ENCODE assay signal across 11 mouse cellular contexts in the genomic region with DNA sequence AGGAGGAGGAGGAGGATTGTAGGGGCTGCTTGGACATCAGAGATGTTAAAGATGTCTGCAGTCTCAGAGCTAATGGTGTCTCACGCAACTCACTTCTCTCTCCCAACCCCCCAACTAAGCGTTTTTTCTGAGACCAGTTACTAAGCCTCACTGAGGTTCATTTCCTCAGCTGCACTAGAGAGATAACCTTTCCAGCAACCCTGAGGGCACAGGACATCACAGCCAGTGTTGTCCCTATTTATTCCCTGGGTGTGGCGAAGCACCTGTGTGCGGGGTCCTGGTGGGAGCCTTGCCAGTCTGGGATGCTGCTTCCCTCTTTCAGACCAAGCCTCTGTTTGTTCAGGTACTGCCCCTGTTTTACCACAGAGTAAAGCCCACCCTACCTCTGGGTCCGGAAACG. TPM values are rescaled to one million over a fixed set of nuclear protein-coding genes. Genes with fewer than 3 reads are reported as not detected.
DNase-seq lines count a peak whose midpoint lies in the region; ATAC-seq and TF ChIP-seq lines count a peak whose summit lies in the region.
"Had no signal": no experiment of that assay in that cellular context is flagged by ENCODE, and none has a peak within 500 bp of the region (broad histone marks: within the 10 kb centered on the region; RNA-seq: fewer than 3 reads in every experiment).

No protein-coding gene starts in this region.

- no peak overlapping the region for H3K9ac ChIP-seq in kidney, embryonic 14.5 days (ENCODE audit: low read depth, low read length)
- H3K9ac ChIP-seq in midbrain, embryonic 15.5 days, result no peak overlapping the region
- no peak overlapping the region for H3K9ac ChIP-seq in midbrain, postnatal 0 days (replicated peaks; ENCODE audit: low read length, poor library complexity, severe bottlenecking)
- no peak overlapping the region for H3K9ac ChIP-seq in stomach, postnatal 0 days (ENCODE audit: low read length)
- H3K9ac ChIP-seq: lung, embryonic 14.5 days had no signal

- H3K27me3 ChIP-seq in kidney, embryonic 14.5 days (ENCODE audit: control insufficient read depth, insufficient read depth, low read length), result no peaks in the 10 kb centered on the region
- H3K27me3 ChIP-seq in midbrain, embryonic 15.5 days (replicated peaks), result no peaks in the 10 kb centered on the region
- no peaks in the 10 kb centered on the region for H3K27me3 ChIP-seq in midbrain, postnatal 0 days (ENCODE audit: insufficient read depth, low read length)
- no peaks in the 10 kb centered on the region for H3K27me3 ChIP-seq in stomach, postnatal 0 days (ENCODE audit: control insufficient read depth, insufficient read depth, low read length)

- 62% methylated on average over 6 of the region's 6 CpGs for WGBS in kidney, embryonic 14.5 days
- WGBS in midbrain, embryonic 15.5 days, result 68% methylated on average over 6 of the region's 6 CpGs
- WGBS in midbrain, postnatal 0 days, result 61% methylated on average over 6 of the region's 6 CpGs
- 45% methylated on average over 6 of the region's 6 CpGs for WGBS in stomach, postnatal 0 days

- H3K9me3 ChIP-seq in kidney, embryonic 14.5 days (ENCODE audit: control insufficient read depth, low read length), result no peaks in the 10 kb centered on the region
- no peaks in the 10 kb centered on the region for H3K9me3 ChIP-seq in midbrain, embryonic 15.5 days
- H3K9me3 ChIP-seq in midbrain, postnatal 0 days (ENCODE audit: low read length), result no peaks in the 10 kb centered on the region
- no peaks in the 10 kb centered on the region for H3K9me3 ChIP-seq in stomach, postnatal 0 days (ENCODE audit: control insufficient read depth, low read length)

- no peak for ATAC-seq in kidney, embryonic 14.5 days (ENCODE audit: low FRiP score, low TSS enrichment)
- peak; percentile 24; the same call in 1 of the 2 replicates for ATAC-seq in midbrain, embryonic 15.5 days (replicated peaks)
- ATAC-seq in midbrain, postnatal 0 days (ENCODE audit: low FRiP score), result no peak
- ATAC-seq in stomach, postnatal 0 days (ENCODE audit: low FRiP score, low TSS enrichment), result no peak

- H3K27ac ChIP-seq in kidney, embryonic 14.5 days (ENCODE audit: low read depth, low read length), result 0 out of 2 replicates have a peak overlapping the region, but pooled peaks have one; percentile 37
- H3K27ac ChIP-seq in midbrain, embryonic 15.5 days, result no peak overlapping the region
- no peak overlapping the region for H3K27ac ChIP-seq in midbrain, postnatal 0 days (ENCODE audit: low read depth, low read length)
- peak overlapping the region; percentile 80 for H3K27ac ChIP-seq in stomach, postnatal 0 days (replicated peaks)

- no peak overlapping the region for H3K4me3 ChIP-seq in kidney, embryonic 14.5 days (ENCODE audit: low read length)
- H3K4me3 ChIP-seq in midbrain, embryonic 15.5 days, result no peak overlapping the region
- no peak overlapping the region for H3K4me3 ChIP-seq in midbrain, postnatal 0 days (ENCODE audit: low read depth, low read length)
- H3K4me3 ChIP-seq in stomach, postnatal 0 days (ENCODE audit: low read depth, low read length), result no peak overlapping the region

- H3K4me2 ChIP-seq in kidney, embryonic 14.5 days (replicated peaks; ENCODE audit: low read depth, low read length), result no peak overlapping the region
- H3K4me2 ChIP-seq in midbrain, embryonic 15.5 days, result no peak overlapping the region
- H3K4me2 ChIP-seq in midbrain, postnatal 0 days (ENCODE audit: low read depth, low read length, poor library complexity, severe bottlenecking), result no peak overlapping the region
- H3K4me2 ChIP-seq in stomach, postnatal 0 days (replicated peaks; ENCODE audit: low read depth), result no peak overlapping the region
- H3K4me2 ChIP-seq: lung, embryonic 14.5 days had no signal

- DNase-seq in heart, adult 11 months, result peak; percentile 93
- DNase-seq in heart, adult 8-10 months (ENCODE audit: low spot score), result no peak
- DNase-seq in kidney, postnatal 10 days, result no peak
- DNase-seq in midbrain, postnatal 0 days (ENCODE audit: low spot score), result no peak
- no peak for DNase-seq in stomach, postnatal 0 days (ENCODE audit: low spot score)
- DNase-seq in spleen, adult 18-20 months, result no peak
- DNase-seq: cerebellum, adult 18-20 months; thymus, postnatal 14 days had no signal

- H3K4me1 ChIP-seq in kidney, embryonic 14.5 days (ENCODE audit: control insufficient read depth, insufficient read depth, low read length), result peaks cover 23% of the 10 kb centered on the region
- peaks cover 48% of the 10 kb centered on the region for H3K4me1 ChIP-seq in midbrain, embryonic 15.5 days
- H3K4me1 ChIP-seq in midbrain, postnatal 0 days (ENCODE audit: insufficient read depth, low read length), result peaks cover 31% of the 10 kb centered on the region; the same call in 1 of the 2 replicates
- H3K4me1 ChIP-seq in stomach, postnatal 0 days (replicated peaks; ENCODE audit: control insufficient read depth, insufficient read depth), result peaks cover 15% of the 10 kb centered on the region

- TF ChIP-seq EP300 in stomach, postnatal 0 days (optimal IDR thresholded peaks at IDR 0.05), result no peak

- no peak for TF ChIP-seq CTCF in midbrain, postnatal 0 days (IDR thresholded peaks at IDR 0.05)
- no peak for TF ChIP-seq CTCF in stomach, postnatal 0 days (IDR thresholded peaks at IDR 0.05; ENCODE audit: low read depth)

- H3K36me3 ChIP-seq in kidney, embryonic 14.5 days (ENCODE audit: control insufficient read depth, insufficient read depth, low read length), result no peaks in the 10 kb centered on the region
- H3K36me3 ChIP-seq in midbrain, embryonic 15.5 days (replicated peaks), result no peaks in the 10 kb centered on the region
- no peaks in the 10 kb centered on the region for H3K36me3 ChIP-seq in midbrain, postnatal 0 days (ENCODE audit: insufficient read depth, low read length)
- no peaks in the 10 kb centered on the region for H3K36me3 ChIP-seq in stomach, postnatal 0 days (ENCODE audit: control insufficient read depth, insufficient read depth, low read length)

RNA-seq across cellular contexts. Expression of gene Sorbs1, which starts 23.9 kb away (rescaled TPM):
- total RNA-seq in heart, adult 8-10 months (2022), result 100 to 1,000 TPM; 758 to 979 (median 853) TPM
- polyA plus RNA-seq in kidney, embryonic 14.5 days (2014; fragmentation: Nextera tagmentation; extraction: Ambion mirVana), result 39.3 and 49.5 TPM in 2 replicates
- polyA plus RNA-seq in midbrain, embryonic 15.5 days (2015; fragmentation: Nextera tagmentation; extraction: Ambion mirVana), result 93.9 and 94.3 TPM in 2 replicates
- 53.1 and 74.1 TPM in 2 replicates for total RNA-seq in midbrain, postnatal 0 days (2014; rRNA removed)
- 55.6 and 60.4 TPM in 2 replicates for polyA plus RNA-seq in midbrain, postnatal 0 days (2015; fragmentation: Nextera tagmentation; extraction: Ambion mirVana)
- polyA plus RNA-seq in stomach, postnatal 0 days (2015; fragmentation: Nextera tagmentation; extraction: Ambion mirVana), result 107 and 111 TPM in 2 replicates

Comparison
In these comparisons a context has a peak if more than half of its experiments do, and no peak if none do; other contexts are left out.
1. H3K27ac ChIP-seq: peak in kidney, embryonic 14.5 days (single experiment) and stomach, postnatal 0 days (single experiment); none in midbrain, embryonic 15.5 days (single experiment) and midbrain, postnatal 0 days (single experiment).